Mouse (Mus musculus) embryonic facial prominence, embryonic 15.5 days (tissue): ENCODE data around the gene Btnl2. TPM values are rescaled to one million over a fixed set of nuclear protein-coding genes. Genes with fewer than 3 reads are reported as not detected.

Experiments
- ATAC-seq: fragments of 200-750 bp; cut with Nextera tagmentation; 2 replicates; pipeline ENCODE4 v1.8.0; 2017; ENCODE audit warnings: low read depth, moderate TSS enrichment; ENCODE audit not compliant: insufficient number of reproducible peaks, low FRiP score, low TSS enrichment
- H3K27ac ChIP-seq: fragments of 300-500 bp; sonication (generic); replicated peaks from 2 replicates; pipeline ENCODE4 v1.5.1; 2015; ENCODE audit warnings: mild to moderate bottlenecking, inconsistent platforms
- H3K27me3 ChIP-seq: fragments of 300-500 bp; sonication (generic); 2 replicates; pipeline ENCODE4 v1.6.1; 2015; ENCODE audit warnings: inconsistent platforms
- H3K36me3 ChIP-seq: fragments of 300-500 bp; sonication (generic); 2 replicates; pipeline ENCODE4 v1.6.1; 2015; ENCODE audit warnings: mild to moderate bottlenecking, inconsistent platforms
- H3K4me1 ChIP-seq: fragments of 300-500 bp; sonication (generic); 2 replicates; pipeline ENCODE4 v1.6.1; 2015; ENCODE audit warnings: inconsistent platforms
- H3K4me2 ChIP-seq: fragments of 300-500 bp; sonication (generic); replicated peaks from 2 replicates; pipeline ENCODE4 v1.6.1; 2015; ENCODE audit warnings: mild to moderate bottlenecking, inconsistent platforms
- H3K4me3 ChIP-seq: fragments of 300-500 bp; sonication (generic); replicated peaks from 2 replicates; pipeline ENCODE4 v1.5.1; 2015; ENCODE audit warnings: mild to moderate bottlenecking, inconsistent platforms
- H3K9ac ChIP-seq: fragments of 300-500 bp; sonication (generic); 2 replicates; pipeline ENCODE4 v1.6.1; 2015; ENCODE audit warnings: inconsistent platforms
- H3K9me3 ChIP-seq: fragments of 300-500 bp; sonication (generic); replicated peaks from 2 replicates; pipeline ENCODE4 v1.6.1; 2016; ENCODE audit warnings: inconsistent platforms
- WGBS: fragments of 180-500 bp; shearing (Covaris S2); methylation state at CpG from one replicate; pipeline ENCODE4 v1.1.7; 2015; 5-methylcytosine and 5-hydroxymethylcytosine counted together
- polyA plus RNA-seq: library from polyadenylated mRNA; unstranded; fragments of >200 nt; fragmentation: Nextera tagmentation; extraction: Ambion mirVana; gene quantifications from 2 replicates; pipeline ENCODE4 v1.2.1, GENCODE M21; 2015

The Btnl2 gene
- polyA plus RNA-seq, 1 experiment from 2014 or later: 0.24 TPM

DNA sequence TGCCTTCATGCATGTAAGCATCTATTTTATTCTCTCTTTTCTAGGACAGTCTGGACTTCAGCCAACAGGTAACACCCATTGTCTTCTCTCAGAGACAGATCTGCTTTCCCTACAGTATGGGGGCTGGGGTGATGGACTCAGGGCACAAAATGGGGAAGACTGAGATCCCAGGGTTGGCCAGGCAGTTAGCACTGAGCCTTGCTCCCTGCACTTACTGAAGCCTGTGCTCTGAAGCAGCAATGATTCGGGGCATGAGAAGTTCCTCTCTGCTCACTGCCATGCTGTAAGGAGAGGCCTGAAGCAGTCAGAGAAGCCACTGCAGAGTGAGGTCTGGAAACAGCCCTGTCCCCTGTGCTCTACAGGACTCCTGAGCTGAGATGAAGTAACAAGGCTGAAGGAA is 39.1 kb upstream of the Btnl2 start:
- Histone ChIP-seq H3K4me1 (no peaks in the 10 kb centered on the region), H3K9ac (no peak overlapping the region), H3K27ac (no peak overlapping the region), H3K4me2 (no peak overlapping the region), H3K4me3 (no peak overlapping the region), H3K9me3 (no peaks in the 10 kb centered on the region), H3K27me3 (0 out of 2 replicates have a peak, but pooled peaks cover 3% of the 10 kb centered on the region), H3K36me3 (no peaks in the 10 kb centered on the region)
- 73% methylated on average over 1 of the region's 1 CpGs for WGBS
- ATAC-seq: no peak

GRCm38 (mm10) chr17:34316697-34317096 is 37.9 kb upstream of the Btnl2 start:
- 0 out of 2 replicates have a peak, but pooled peaks cover 3% of the 10 kb centered on the region for H3K27me3 ChIP-seq
- H3K4me3 ChIP-seq: no peak overlapping the region
- no peaks in the 10 kb centered on the region for H3K4me1 ChIP-seq
- H3K9me3 ChIP-seq: no peaks in the 10 kb centered on the region
- ATAC-seq: no peak
- no peak overlapping the region for H3K4me2 ChIP-seq
- no peak overlapping the region for H3K9ac ChIP-seq
- 73% methylated on average over 2 of the region's 2 CpGs for WGBS
- no peak overlapping the region for H3K27ac ChIP-seq
- no peaks in the 10 kb centered on the region for H3K36me3 ChIP-seq

DNA sequence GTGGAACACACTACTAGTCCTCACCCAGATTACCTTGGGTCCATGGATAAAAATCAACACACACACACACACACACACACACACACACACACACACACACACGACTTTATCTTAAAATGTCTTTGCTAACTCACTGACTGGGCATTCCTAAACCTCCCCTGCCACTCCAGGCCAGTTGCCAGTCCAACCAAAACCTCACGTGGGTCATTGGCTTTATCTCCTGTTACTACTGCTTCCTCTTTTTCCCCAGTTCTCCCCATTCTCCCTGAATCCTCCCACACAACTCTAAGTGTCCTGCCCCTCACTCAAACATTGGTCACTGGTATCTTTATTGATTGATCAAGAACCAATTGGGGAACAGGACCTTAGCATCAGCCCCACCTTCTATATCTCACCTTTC is 37.3 kb upstream of the Btnl2 start:
- Histone ChIP-seq H3K27me3 (0 out of 2 replicates have a peak, but pooled peaks cover 3% of the 10 kb centered on the region), H3K36me3 (no peaks in the 10 kb centered on the region), H3K4me1 (no peaks in the 10 kb centered on the region), H3K9me3 (no peaks in the 10 kb centered on the region), H3K4me2 (no peak overlapping the region), H3K27ac (no peak overlapping the region), H3K4me3 (no peak overlapping the region), H3K9ac (no peak overlapping the region)
- WGBS: 34% methylated on average over 2 of the region's 2 CpGs
- ATAC-seq: no peak

- no peak within 1 kb of the TSS for H3K4me2 ChIP-seq
- H3K9me3 ChIP-seq: no peaks in the 10 kb centered on the region
- no peaks in the 10 kb centered on the region for H3K27me3 ChIP-seq
- no peaks in the 10 kb centered on the region for H3K4me1 ChIP-seq
- no peak within 1 kb of the TSS for H3K9ac ChIP-seq
- no peaks in the 10 kb centered on the region for H3K36me3 ChIP-seq
- H3K4me3 ChIP-seq: no peak within 1 kb of the TSS
- 52% methylated on average over 4 of the region's 4 CpGs for WGBS
- no peak within 1 kb of the TSS for H3K27ac ChIP-seq
- no peak for ATAC-seq
These were observed 29.2 kb upstream of the Btnl2 start, which contains the start of gene H2-Eb2 for GRCm38 (mm10) chr17:34325436-34325835. Gene H2-Eb2 (plus strand): TSS chr17:34325665.

- no peak overlapping the region for H3K27ac ChIP-seq
- H3K9ac ChIP-seq: no peak overlapping the region
- no peaks in the 10 kb centered on the region for H3K9me3 ChIP-seq
- ATAC-seq: no peak
- no peaks in the 10 kb centered on the region for H3K27me3 ChIP-seq
- H3K4me2 ChIP-seq: no peak overlapping the region
- no peaks in the 10 kb centered on the region for H3K4me1 ChIP-seq
- H3K4me3 ChIP-seq: no peak overlapping the region
- 70% methylated on average over 3 of the region's 3 CpGs for WGBS
- no peaks in the 10 kb centered on the region for H3K36me3 ChIP-seq
These were observed 28.2 kb upstream of the Btnl2 start for GRCm38 (mm10) chr17:34326373-34326772.

DNA sequence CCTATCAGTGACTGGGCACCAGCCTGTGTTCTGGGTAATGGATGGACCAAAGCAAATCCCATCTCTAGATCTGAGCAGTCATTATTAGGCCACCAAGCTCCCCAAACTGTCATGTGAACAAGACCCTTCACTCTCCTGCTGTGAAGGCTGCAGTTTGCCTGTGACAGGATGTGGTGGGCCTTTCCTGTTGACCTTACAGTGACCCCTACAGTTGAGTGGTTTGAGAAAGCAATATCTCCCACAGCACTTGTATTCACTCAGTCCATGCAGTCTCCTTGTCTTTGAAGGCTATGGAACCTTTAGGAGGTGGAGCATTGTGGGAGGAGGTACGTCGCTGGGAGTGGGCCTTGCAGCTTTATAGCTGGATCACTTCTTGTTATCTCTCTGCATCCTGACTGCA is 24.8 kb upstream of the Btnl2 start:
- H3K27me3 ChIP-seq: no peaks in the 10 kb centered on the region
- H3K9ac ChIP-seq: no peak overlapping the region
- H3K4me2 ChIP-seq: no peak overlapping the region
- H3K9me3 ChIP-seq: no peaks in the 10 kb centered on the region
- 72% methylated on average over 2 of the region's 2 CpGs for WGBS
- H3K4me3 ChIP-seq: no peak overlapping the region
- H3K36me3 ChIP-seq: no peaks in the 10 kb centered on the region
- no peak for ATAC-seq
- no peak overlapping the region for H3K27ac ChIP-seq
- no peaks in the 10 kb centered on the region for H3K4me1 ChIP-seq

- Histone ChIP-seq H3K9me3 (no peaks in the 10 kb centered on the region), H3K4me1 (no peaks in the 10 kb centered on the region), H3K36me3 (no peaks in the 10 kb centered on the region), H3K27ac (no peak overlapping the region), H3K9ac (no peak overlapping the region), H3K27me3 (no peaks in the 10 kb centered on the region), H3K4me2 (no peak overlapping the region), H3K4me3 (no peak overlapping the region)
- 94% methylated on average over 1 of the region's 1 CpGs for WGBS
- ATAC-seq: no peak
These were observed 23.4 kb upstream of the Btnl2 start for GRCm38 (mm10) chr17:34331200-34331599.

GRCm38 (mm10) chr17:34340619-34341402 is 13.8 kb upstream of the Btnl2 start:
- no peak overlapping the region for H3K27ac ChIP-seq
- H3K36me3 ChIP-seq: no peaks in the 10 kb centered on the region
- no peaks in the 10 kb centered on the region for H3K9me3 ChIP-seq
- no peak for ATAC-seq
- no peak overlapping the region for H3K4me2 ChIP-seq
- no peak overlapping the region for H3K9ac ChIP-seq
- H3K4me3 ChIP-seq: no peak overlapping the region
- no peaks in the 10 kb centered on the region; the same call in 1 of the 2 replicates for H3K27me3 ChIP-seq
- WGBS: 42% methylated on average over 3 of the region's 3 CpGs
- H3K4me1 ChIP-seq: no peaks in the 10 kb centered on the region

DNA sequence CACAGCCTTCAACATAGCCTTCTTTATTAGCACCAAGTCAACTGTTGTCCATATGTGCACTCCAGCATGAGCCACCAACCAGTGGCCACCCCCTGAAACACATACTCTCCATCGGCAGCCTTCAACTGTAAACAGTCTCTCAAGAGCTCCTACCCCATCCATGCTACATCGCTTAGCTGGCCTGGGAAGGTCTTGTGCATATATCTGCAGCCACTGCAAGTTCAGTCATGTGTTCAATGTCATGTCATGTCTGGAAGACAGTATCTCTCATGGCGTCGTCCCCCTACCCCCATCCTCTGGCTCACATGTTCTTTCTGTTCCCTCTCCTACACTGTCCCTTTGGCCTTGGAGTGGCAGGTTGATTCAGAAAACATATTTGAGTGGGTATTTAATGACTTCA is 9.7 kb upstream of the Btnl2 start:
- 83% methylated on average over 4 of the region's 4 CpGs for WGBS
- H3K4me2 ChIP-seq: no peak overlapping the region
- H3K4me3 ChIP-seq: no peak overlapping the region
- no peak overlapping the region for H3K27ac ChIP-seq
- H3K4me1 ChIP-seq: no peaks in the 10 kb centered on the region
- no peaks in the 10 kb centered on the region; the same call in 1 of the 2 replicates for H3K27me3 ChIP-seq
- H3K9ac ChIP-seq: no peak overlapping the region
- H3K9me3 ChIP-seq: no peaks in the 10 kb centered on the region
- ATAC-seq: no peak
- no peaks in the 10 kb centered on the region for H3K36me3 ChIP-seq

DNA sequence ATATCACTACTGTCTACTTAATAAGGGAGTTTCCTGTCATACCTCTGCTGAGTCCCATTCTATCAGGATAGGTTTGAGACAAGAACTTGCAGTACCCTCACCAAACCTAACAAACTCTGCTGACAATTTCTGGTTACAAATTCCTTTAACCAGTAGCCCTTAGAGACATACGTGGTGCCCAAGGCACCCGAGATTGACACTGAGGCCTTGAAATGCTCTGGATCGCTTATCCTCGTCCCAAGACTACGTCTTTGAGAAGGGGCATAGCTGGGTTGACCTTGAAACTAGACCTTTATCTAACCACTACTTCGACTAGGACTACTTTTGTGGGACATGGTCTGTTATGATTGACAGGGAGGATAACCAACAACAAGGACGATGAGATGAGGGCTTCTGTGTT is 9.1 kb upstream of the Btnl2 start:
- Histone ChIP-seq H3K27ac (no peak overlapping the region), H3K4me3 (no peak overlapping the region), H3K4me1 (no peaks in the 10 kb centered on the region), H3K27me3 (no peaks in the 10 kb centered on the region; the same call in 1 of the 2 replicates), H3K4me2 (no peak overlapping the region), H3K36me3 (no peaks in the 10 kb centered on the region), H3K9ac (no peak overlapping the region), H3K9me3 (no peaks in the 10 kb centered on the region)
- 77% methylated on average over 7 of the region's 7 CpGs for WGBS
- no peak for ATAC-seq

DNA sequence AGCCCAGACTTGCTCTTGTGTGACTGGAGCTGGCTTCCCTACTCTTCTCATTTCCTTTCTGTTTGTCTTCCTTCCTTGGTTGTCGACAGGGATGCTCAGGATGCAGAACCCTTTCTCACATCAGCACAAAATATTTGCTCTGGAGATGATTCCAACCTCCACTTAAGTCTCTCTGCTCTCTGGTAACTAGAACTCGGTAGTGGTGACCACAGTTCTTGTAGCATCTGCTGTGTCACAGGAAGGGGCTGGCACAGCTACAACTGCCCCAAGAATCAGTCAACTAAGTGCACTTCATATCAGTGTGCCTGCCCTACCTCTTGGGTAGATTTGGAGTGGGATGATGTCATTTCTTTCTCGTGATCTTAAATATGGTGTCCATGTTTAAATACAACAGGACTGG is 8.6 kb upstream of the Btnl2 start:
- H3K4me2 ChIP-seq: no peak overlapping the region
- H3K27me3 ChIP-seq: no peaks in the 10 kb centered on the region; the same call in 1 of the 2 replicates
- H3K4me1 ChIP-seq: no peaks in the 10 kb centered on the region
- H3K9ac ChIP-seq: no peak overlapping the region
- WGBS: 70% methylated on average over 3 of the region's 3 CpGs
- H3K9me3 ChIP-seq: no peaks in the 10 kb centered on the region
- H3K4me3 ChIP-seq: no peak overlapping the region
- H3K36me3 ChIP-seq: no peaks in the 10 kb centered on the region
- H3K27ac ChIP-seq: no peak overlapping the region
- no peak for ATAC-seq
